ENCODE assay signal across 8 mouse cellular contexts in genomic region chr3:103392613-103393258, GRCm38 (mm10).
DNase-seq lines count a peak whose midpoint lies in the region; ATAC-seq and TF ChIP-seq lines count a peak whose summit lies in the region.

No protein-coding gene starts in this region.

- H3K9ac ChIP-seq in hindbrain, embryonic 14.5 days: no peak overlapping the region

- no peak overlapping the region for H3K4me3 ChIP-seq in lung, adult 2 months (replicated peaks; ENCODE audit: extremely low read depth, low read depth, low read length)
- H3K4me3 ChIP-seq in hindbrain, embryonic 14.5 days (replicated peaks; ENCODE audit: low read length): no peak overlapping the region
- H3K4me3 ChIP-seq in limb, embryonic 10.5 days: no peak overlapping the region

- H3K36me3 ChIP-seq in hindbrain, embryonic 14.5 days (replicated peaks; ENCODE audit: control insufficient read depth, insufficient read depth): no peaks in the 10 kb centered on the region
- H3K36me3 ChIP-seq in limb, embryonic 10.5 days: no peaks in the 10 kb centered on the region

- ATAC-seq in erythroblast, adult 5-6 weeks (replicated peaks; ENCODE audit: low FRiP score, poor library complexity, severe bottlenecking): peak; percentile 74
- ATAC-seq in hindbrain, embryonic 14.5 days (ENCODE audit: low FRiP score): peak; percentile 86; the same call in 1 of the 2 replicates

- no peak for TF ChIP-seq POLR2A in lung, adult 2 months (IDR thresholded peaks at IDR 0.05; ENCODE audit: borderline replicate concordance, extremely low read depth, low read depth, low read length)

- H3K27ac ChIP-seq in hindbrain, embryonic 14.5 days: no peak overlapping the region
- peak overlapping the region; percentile 63 for H3K27ac ChIP-seq in limb, embryonic 10.5 days

- peak; percentile 14 for TF ChIP-seq CTCF in lung, adult 2 months (IDR thresholded peaks at IDR 0.05; ENCODE audit: insufficient read depth, low read length)

- no peaks in the 10 kb centered on the region for H3K27me3 ChIP-seq in hindbrain, embryonic 14.5 days (ENCODE audit: control insufficient read depth, insufficient read depth, low read length)
- H3K27me3 ChIP-seq in limb, embryonic 10.5 days (ENCODE audit: low read depth, poor library complexity, severe bottlenecking): no peaks in the 10 kb centered on the region

- WGBS in lung, adult 2 months: 6% methylated on average over 3 of the region's 3 CpGs
- under 1% methylated on average over 3 of the region's 3 CpGs for WGBS in hindbrain, embryonic 14.5 days
- WGBS in limb, embryonic 10.5 days: 5% methylated on average over 3 of the region's 3 CpGs

- H3K4me2 ChIP-seq in hindbrain, embryonic 14.5 days (replicated peaks): no peak overlapping the region

- no peaks in the 10 kb centered on the region for H3K9me3 ChIP-seq in hindbrain, embryonic 14.5 days (ENCODE audit: control insufficient read depth, low read length)
- H3K9me3 ChIP-seq in limb, embryonic 10.5 days (replicated peaks): no peaks in the 10 kb centered on the region

- peak; percentile 20 for DNase-seq in lung, adult 2 months
- no peak for DNase-seq in lung, postnatal 25 days (ENCODE audit: low spot score)
- DNase-seq in brain, adult 2 months (ENCODE audit: low read depth, low spot score): peak; percentile 73
- DNase-seq in hindbrain, embryonic 14.5 days (ENCODE audit: low spot score): peak; percentile 84
- DNase-seq in limb, embryonic 10.5 days (ENCODE audit: low spot score): no peak
- DNase-seq in naive thymus-derived CD4-positive, alpha-beta T cell, adult 2 months (ENCODE audit: low read depth): peak; percentile 77
- no peak for DNase-seq in spleen, postnatal 14 days (ENCODE audit: low spot score in 2 of 2)

- no peaks in the 10 kb centered on the region for H3K4me1 ChIP-seq in lung, adult 2 months (ENCODE audit: control insufficient read depth, insufficient read depth, low read length)
- no peaks in the 10 kb centered on the region for H3K4me1 ChIP-seq in hindbrain, embryonic 14.5 days (replicated peaks; ENCODE audit: control insufficient read depth, insufficient read depth, low read length)
- peaks cover 11% of the 10 kb centered on the region for H3K4me1 ChIP-seq in limb, embryonic 10.5 days

Comparison
In these comparisons a context has a peak if more than half of its experiments do, and no peak if none do; other contexts are left out.
1. DNase-seq: peak in lung, adult 2 months (single experiment), brain, adult 2 months (single experiment), hindbrain, embryonic 14.5 days (single experiment) and naive thymus-derived CD4-positive, alpha-beta T cell, adult 2 months (single experiment); none in lung, postnatal 25 days (single experiment), limb, embryonic 10.5 days (single experiment) and spleen, postnatal 14 days (0 of 2).